Mouse (Mus musculus): ENCODE data around the gene Gm5565.
A peak's percentile ranks its signal among the peaks of the same experiment; 100 is the strongest.
"Not testable (repeated sequence)": the region's sequence is repeated elsewhere in the genome, so short reads cannot be mapped to it uniquely, and the experiment has no call there.

Gm5565 gene

DNA sequence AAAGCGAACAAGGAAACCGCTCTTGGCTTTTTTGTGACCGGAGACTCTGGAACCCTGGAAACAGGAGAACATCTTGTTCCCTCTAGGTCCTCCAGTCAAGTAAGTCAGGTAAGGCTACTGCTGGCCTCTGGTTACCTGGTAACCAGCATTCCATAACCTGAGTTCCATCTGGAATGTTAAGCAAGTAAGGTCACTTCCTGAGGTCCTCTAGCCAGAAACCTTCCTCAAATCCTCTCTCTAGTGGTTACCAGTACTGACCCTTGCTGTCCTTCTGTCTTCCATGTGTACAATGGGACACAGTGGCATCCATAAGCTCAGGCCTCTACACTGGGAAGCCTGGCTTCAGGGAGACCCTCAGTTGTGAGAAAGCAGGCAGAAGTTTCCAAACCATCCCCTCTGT lies at the start of gene Gm5565:
Gene Gm5565, minus strand, starts transcription at position 101 of the 400 bp plus-strand sequence.
- not testable (repeated sequence) for DNase-seq (ENCODE audit: low read depth)

- DNase-seq (ENCODE audit: low read depth) = no peak
These were observed 45.2 kb upstream of the Gm5565 start for GRCm38 (mm10) chr5:146205537-146205936.

GRCm38 (mm10) chr5:146203921-146204320 lies 43.6 kb upstream of the Gm5565 start:
- peak; percentile 8 for DNase-seq (ENCODE audit: low read depth)

DNA sequence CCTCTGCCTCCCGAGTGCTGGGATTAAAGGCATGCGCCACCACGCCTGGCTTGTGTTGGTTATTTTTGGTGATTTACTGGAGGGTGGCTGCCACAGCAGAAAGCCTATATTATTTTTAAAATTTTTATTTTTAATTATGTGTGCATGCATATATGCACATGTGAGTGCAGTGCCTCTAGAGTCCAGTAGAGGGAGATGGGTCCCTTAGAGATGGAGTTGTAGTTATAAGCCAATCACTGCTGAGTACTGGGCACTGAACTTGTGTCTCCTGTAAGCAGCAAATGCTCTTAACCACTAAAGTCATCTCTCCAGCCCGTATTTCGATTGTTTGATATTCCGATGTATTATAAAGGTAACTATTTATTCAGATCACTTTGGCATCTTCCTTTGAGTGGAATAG lies 40.2 kb upstream of the Gm5565 start:
- no peak for DNase-seq (ENCODE audit: low read depth)

DNA sequence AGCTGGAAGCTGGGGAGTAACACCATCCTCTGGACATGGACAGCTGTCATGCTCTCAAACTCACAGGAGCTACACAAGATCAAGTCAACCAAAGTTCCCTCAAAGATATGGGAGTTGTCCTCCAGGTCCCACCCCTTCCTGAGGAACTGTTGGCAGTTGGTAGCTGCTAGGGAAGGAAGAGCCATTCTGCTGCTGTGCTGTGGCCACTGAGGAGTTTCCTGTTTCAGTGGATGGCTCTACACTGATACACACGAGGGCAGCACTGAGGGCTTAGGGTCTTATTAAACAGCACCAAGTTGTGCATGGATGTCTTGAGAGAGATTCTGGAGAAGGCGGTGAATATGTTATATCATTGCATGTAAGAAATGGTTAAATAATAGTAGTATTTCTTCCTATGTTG lies 39.2 kb upstream of the Gm5565 start:
- no peak for DNase-seq (ENCODE audit: low read depth)

GRCm38 (mm10) chr5:146199073-146199472 lies 38.7 kb upstream of the Gm5565 start:
- no peak for DNase-seq (ENCODE audit: low read depth)

DNA sequence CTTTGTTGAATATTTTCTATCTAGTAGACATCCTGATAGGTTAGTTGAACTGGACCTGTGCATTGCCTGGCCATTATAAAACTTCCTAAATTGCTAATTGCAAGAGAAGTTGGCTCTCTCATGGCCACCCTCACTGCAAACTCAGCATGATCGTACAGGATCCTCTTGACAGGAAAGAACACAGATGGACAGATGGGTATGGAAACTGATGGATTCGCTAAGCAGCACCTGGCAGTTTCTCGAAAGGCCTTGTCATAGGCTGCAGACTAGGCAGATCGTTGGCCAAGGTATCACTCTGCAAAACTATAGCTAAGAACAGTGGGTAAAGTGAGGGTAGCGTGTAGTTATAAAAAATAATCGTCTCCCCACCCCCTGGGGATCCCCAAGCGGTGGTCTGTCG lies 33.0 kb upstream of the Gm5565 start:
- no peak for DNase-seq (ENCODE audit: low read depth)

DNA sequence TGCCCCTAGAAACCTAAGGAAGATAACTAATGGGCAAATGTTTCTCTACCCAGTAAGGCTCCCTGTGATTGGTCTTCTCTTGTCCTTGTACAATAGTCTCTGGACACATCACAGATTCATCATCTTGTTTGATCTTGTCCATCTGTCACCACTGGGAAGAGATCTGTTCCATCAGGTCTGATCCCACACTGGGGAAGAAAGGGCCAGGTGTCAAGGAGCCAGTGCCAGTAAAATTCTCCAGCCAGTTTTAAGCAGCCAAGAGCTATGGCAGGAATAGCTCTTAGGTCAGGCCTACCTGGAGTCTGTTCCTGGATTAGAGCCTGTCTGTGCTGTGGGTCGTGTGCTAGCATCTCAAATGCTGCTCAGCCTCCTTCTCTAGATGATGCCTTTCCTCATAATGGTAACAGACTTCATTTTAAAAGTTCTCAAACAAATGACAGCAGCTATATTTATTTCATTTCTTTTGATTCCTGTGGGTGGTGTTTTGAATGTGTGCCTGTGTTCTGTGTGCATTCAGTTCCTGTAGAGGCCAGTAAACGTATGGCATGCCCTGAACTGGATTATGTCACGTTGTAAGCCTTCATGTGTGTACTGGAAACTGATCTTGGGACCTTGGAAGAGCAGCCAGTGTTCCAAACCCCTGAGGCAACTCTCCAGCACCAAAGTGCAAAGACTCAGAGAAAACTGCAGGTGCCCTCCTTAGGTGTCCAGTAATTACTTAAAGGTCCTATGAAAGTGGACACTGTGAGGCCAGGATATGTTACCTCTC lies 30.3 kb upstream of the Gm5565 start:
- DNase-seq (ENCODE audit: low read depth) = no peak

DNA sequence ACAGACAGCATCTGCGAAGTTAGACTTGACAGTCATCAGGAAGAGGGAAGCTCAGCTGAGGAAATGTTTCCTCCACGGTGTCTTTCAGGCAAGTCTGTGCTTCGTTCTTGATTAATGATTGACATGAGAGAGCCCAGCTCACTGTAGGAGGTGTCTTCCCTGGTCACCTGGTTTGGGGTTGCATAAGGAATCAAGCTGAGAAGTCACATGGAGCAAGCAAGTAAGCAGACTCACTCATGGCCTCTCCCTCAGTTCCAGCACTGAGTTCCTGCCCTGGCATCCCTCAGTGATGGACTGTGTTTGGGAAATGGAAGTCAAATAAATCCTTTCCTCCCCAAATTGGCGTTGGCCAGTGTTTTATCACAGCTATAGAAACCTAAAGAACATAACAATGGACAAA lies 29.8 kb upstream of the Gm5565 start:
- no peak for DNase-seq (ENCODE audit: low read depth)

DNA sequence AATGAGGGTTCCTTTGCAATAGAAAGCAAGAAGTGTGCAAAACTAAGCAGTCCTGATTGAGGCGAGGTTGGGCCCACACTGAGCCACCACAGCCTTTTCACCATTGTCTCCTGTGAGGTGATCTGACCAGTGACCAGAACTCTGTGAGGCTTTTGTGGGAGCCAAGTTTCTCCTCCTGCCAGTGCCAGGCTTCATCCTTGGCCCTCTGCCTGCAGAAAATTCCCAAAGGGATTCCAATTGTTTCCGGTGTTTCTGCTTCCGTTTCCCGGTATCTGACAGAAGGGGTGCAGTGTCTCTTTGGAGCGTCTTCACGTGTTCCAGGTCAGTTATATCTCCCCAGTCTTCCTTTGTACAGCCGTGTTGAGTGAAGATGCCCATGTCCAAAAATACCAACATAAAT lies 28.4 kb upstream of the Gm5565 start:
- no peak for DNase-seq (ENCODE audit: low read depth)

- DNase-seq (ENCODE audit: low read depth) = no peak
These were observed 27.8 kb upstream of the Gm5565 start for GRCm38 (mm10) chr5:146188144-146188543.

DNA sequence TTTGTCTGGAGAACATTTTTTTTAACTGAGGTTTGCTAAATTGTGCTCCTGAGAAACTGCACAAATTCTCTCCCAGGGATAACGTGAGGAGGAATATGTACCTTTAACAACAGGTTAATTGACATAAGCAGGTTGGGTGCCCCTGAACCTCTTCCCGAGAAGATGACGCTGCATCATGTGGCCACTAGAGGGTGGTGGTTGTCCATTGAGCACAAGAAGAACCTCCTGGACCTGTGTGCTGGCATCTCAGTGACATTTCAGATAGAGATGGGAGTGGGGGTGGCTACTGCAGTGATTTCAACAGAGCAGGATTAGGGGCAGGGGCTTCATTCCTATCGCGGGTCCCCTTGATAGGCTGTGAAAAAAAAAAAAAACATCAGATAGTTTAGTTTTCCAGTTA lies 27.1 kb upstream of the Gm5565 start:
- DNase-seq (ENCODE audit: low read depth) = peak; percentile 15

DNA sequence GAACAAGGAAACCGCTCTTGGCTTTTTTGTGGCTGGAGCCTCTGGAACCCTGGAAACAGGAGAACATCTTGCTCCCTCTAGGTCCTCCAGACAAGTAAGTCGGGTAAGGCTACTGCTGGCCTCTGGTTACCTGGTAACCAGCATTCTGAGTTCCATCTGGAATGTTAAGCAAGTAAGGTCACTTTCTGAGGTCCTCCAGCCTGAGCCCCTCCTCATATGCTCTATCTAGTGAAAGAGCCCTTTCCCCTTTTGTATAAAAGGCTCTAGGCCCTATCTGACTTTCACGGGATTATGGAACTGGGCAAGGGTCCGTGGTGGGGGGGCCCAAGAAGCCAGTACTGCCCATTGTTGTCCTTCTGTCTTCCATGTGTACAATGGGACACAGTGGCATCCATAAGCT lies 24.9 kb upstream of the Gm5565 start, which contains the start of gene 1700001J03Rik:
Gene 1700001J03Rik, minus strand, starts transcription at position 101 of the 400 bp plus-strand sequence.
- DNase-seq (ENCODE audit: low read depth) = not testable (repeated sequence)

GRCm38 (mm10) chr5:146172744-146173143 lies 12.4 kb upstream of the Gm5565 start:
- not testable (repeated sequence) for DNase-seq (ENCODE audit: low read depth)

- not testable (repeated sequence) for DNase-seq (ENCODE audit: low read depth)
These were observed 10.3 kb upstream of the Gm5565 start, which contains the start of gene Gm6309 for GRCm38 (mm10) chr5:146170621-146171020. Gene Gm6309 (minus strand): TSS chr5:146170721.

- not testable (repeated sequence) for DNase-seq (ENCODE audit: low read depth)
These were observed 2.0 kb downstream of the Gm5565 start for GRCm38 (mm10) chr5:146158326-146158725.

DNA sequence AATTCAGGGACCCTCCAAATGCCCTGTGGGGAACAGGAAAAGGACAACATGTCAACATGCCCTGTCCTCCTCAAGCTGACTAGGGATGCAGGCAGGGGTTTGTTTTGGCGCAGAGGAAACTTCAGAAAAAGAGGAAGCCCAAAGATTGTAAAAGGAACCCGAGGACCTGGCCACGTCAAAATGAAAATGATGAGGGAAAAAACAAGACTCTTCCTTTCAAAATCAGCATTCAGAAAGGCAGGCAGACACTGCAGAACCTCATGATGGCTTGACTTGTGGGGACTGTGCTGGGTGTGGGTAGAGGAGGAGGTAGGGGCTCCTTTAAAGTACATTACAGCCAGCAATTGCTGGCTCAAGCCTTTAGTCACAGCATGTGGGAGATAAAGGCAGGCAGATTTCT lies 9.9 kb downstream of the Gm5565 start:
- DNase-seq (ENCODE audit: low read depth) = no peak

- DNase-seq (ENCODE audit: low read depth) = no peak
These were observed 12.4 kb downstream of the Gm5565 start for GRCm38 (mm10) chr5:146147903-146148302.
